In genomic region chr12:8656596-8656995, GRCm38 (mm10) we compare ENCODE assay signal across 36 mouse cellular contexts. TPM values are rescaled to one million over a fixed set of nuclear protein-coding genes. Genes with fewer than 3 reads are reported as not detected.
A peak's percentile ranks its signal among the peaks of the same experiment; 100 is the strongest.
DNase-seq lines count a peak whose midpoint lies in the region; ATAC-seq lines count a peak whose summit lies in the region.
"Had no signal": no experiment of that assay in that cellular context is flagged by ENCODE, and none has a peak within 500 bp of the region (broad histone marks: within the 10 kb centered on the region; RNA-seq: fewer than 3 reads in every experiment).

No protein-coding gene starts in this region.

- no peaks in the 10 kb centered on the region for H3K9me3 ChIP-seq in stomach, embryonic 16.5 days (replicated peaks; ENCODE audit: control insufficient read depth, low read length)
- H3K9me3 ChIP-seq: forebrain, embryonic 12.5 days; hindbrain, embryonic 15.5 days; limb, embryonic 13.5 days; liver, embryonic 13.5 days; megakaryocyte, embryonic 14.5 days; midbrain, embryonic 15.5 days; neural tube, embryonic 12.5 days had no signal

- H3K4me3 ChIP-seq in stomach, embryonic 16.5 days (replicated peaks; ENCODE audit: low read length): no peak overlapping the region
- H3K4me3 ChIP-seq: forebrain, embryonic 12.5 days; hindbrain, embryonic 15.5 days; layer of hippocampus, adult 2 months; limb, embryonic 13.5 days; liver, embryonic 13.5 days; megakaryocyte, embryonic 14.5 days; midbrain, embryonic 15.5 days; neural tube, embryonic 12.5 days had no signal

- ATAC-seq in stomach, embryonic 16.5 days (ENCODE audit: insufficient read depth, low FRiP score): no peak
- ATAC-seq: activated CD4-positive, CD25-positive, alpha-beta regulatory T cell, adult 4 months; midbrain, embryonic 15.5 days had no signal

- no peak overlapping the region for H3K9ac ChIP-seq in stomach, embryonic 16.5 days (ENCODE audit: low read length)
- H3K9ac ChIP-seq: forebrain, embryonic 12.5 days; hindbrain, embryonic 15.5 days; limb, embryonic 13.5 days; liver, embryonic 13.5 days; midbrain, embryonic 15.5 days; neural tube, embryonic 12.5 days had no signal

- no peak overlapping the region for H3K4me2 ChIP-seq in stomach, embryonic 16.5 days (ENCODE audit: low read depth, low read length)
- H3K4me2 ChIP-seq: forebrain, embryonic 12.5 days; hindbrain, embryonic 15.5 days; limb, embryonic 13.5 days; liver, embryonic 13.5 days; midbrain, embryonic 15.5 days; neural tube, embryonic 12.5 days had no signal

- H3K4me1 ChIP-seq in stomach, embryonic 16.5 days (ENCODE audit: control insufficient read depth, insufficient read depth, low read length): no peaks in the 10 kb centered on the region
- H3K4me1 ChIP-seq: forebrain, embryonic 12.5 days; hindbrain, embryonic 15.5 days; limb, embryonic 13.5 days; midbrain, embryonic 15.5 days; neural tube, embryonic 12.5 days had no signal

- no peaks in the 10 kb centered on the region for H3K27me3 ChIP-seq in stomach, embryonic 16.5 days (ENCODE audit: control insufficient read depth, insufficient read depth, low read length)
- H3K27me3 ChIP-seq: forebrain, embryonic 12.5 days; hindbrain, embryonic 15.5 days; limb, embryonic 13.5 days; liver, embryonic 13.5 days; midbrain, embryonic 15.5 days; neural tube, embryonic 12.5 days had no signal

- WGBS in stomach, embryonic 16.5 days: 73% methylated on average over 4 of the region's 4 CpGs

- DNase-seq in heart, adult 11 months: peak; percentile 89
- no peak for DNase-seq in heart, adult 8-10 months (ENCODE audit: low spot score)
- DNase-seq in urinary bladder, adult 2 months (ENCODE audit: low spot score): peak; percentile 45
- no peak for DNase-seq in urinary bladder, postnatal 10 days (ENCODE audit: low spot score)
- no peak for DNase-seq in layer of hippocampus, postnatal 14 days (ENCODE audit: low spot score in 2 of 2)
- no peak for DNase-seq in kidney, postnatal 10 days
- DNase-seq: cerebellum, adult 18-20 months; cerebellum, postnatal 14 days; gastrocnemius, postnatal 10 days; heart, adult 18-20 months; kidney, adult 2 months; kidney, postnatal 25 days; liver, embryonic 13.5 days; lung, adult 2 months; right cerebral cortex, postnatal 25 days; spleen, adult 18-20 months; thymus, adult 18-20 months; thymus, postnatal 36 days had no signal

- H3K36me3 ChIP-seq in stomach, embryonic 16.5 days (ENCODE audit: control insufficient read depth, insufficient read depth, low read length): no peaks in the 10 kb centered on the region
- H3K36me3 ChIP-seq: forebrain, embryonic 12.5 days; hindbrain, embryonic 15.5 days; limb, embryonic 13.5 days; liver, embryonic 13.5 days; midbrain, embryonic 15.5 days; neural tube, embryonic 12.5 days had no signal

- peak overlapping the region; percentile 64 for H3K27ac ChIP-seq in stomach, embryonic 16.5 days (ENCODE audit: low read length)
- H3K27ac ChIP-seq: forebrain, embryonic 12.5 days; hindbrain, embryonic 15.5 days; layer of hippocampus, adult 2 months; limb, embryonic 13.5 days; liver, embryonic 13.5 days; midbrain, embryonic 15.5 days; neural tube, embryonic 12.5 days had no signal

RNA-seq across cellular contexts. Expression of gene Pum2, which starts 17.3 kb away (rescaled TPM):
- 100 to 1,000 TPM; 122 to 130 (median 125) TPM for total RNA-seq in heart, adult 8-10 months (2022)
- 56.5 and 59.3 TPM in 2 replicates for polyA plus RNA-seq in urinary bladder, adult 2 months (2012; rRNA removed)
- 43.7 and 44.5 TPM in 2 replicates for polyA plus RNA-seq in stomach, embryonic 16.5 days (2015; fragmentation: Nextera tagmentation; extraction: Ambion mirVana)
- 100 to 1,000 TPM; 161 to 163 TPM for total RNA-seq in layer of hippocampus, postnatal 14 days (2021)

RNA-seq across cellular contexts. Expression of gene Slc7a15, which starts 57.7 kb away (rescaled TPM):
- not detected for total RNA-seq in heart, adult 8-10 months (2022)
- polyA plus RNA-seq in urinary bladder, adult 2 months (2012; rRNA removed): not detected in 2 replicates
- polyA plus RNA-seq in stomach, embryonic 16.5 days (2015; fragmentation: Nextera tagmentation; extraction: Ambion mirVana): not detected in 2 replicates
- not detected for total RNA-seq in layer of hippocampus, postnatal 14 days (2021)
- total RNA-seq: gastrocnemius, postnatal 10 days; heart, adult 18-20 months; hematopoietic stem cell, adult 5-6 weeks; layer of hippocampus, adult 2 months; left cerebral cortex, adult 18-20 months; left cerebral cortex, postnatal 25 days; MEL had no signal
- polyA plus RNA-seq: activated CD4-positive, CD25-positive, alpha-beta regulatory T cell, adult 4 months; C2C12; embryonic facial prominence, embryonic 11.5 days; forebrain, embryonic 12.5 days; frontal cortex, adult 2 months; heart, embryonic 14.5 days; hindbrain, embryonic 15.5 days; intestine, embryonic 14.5 days; limb, embryonic 13.5 days; liver, embryonic 13.5 days; lung, adult 2 months; midbrain, embryonic 15.5 days; neural tube, embryonic 12.5 days had no signal

Comparison
In these comparisons a context has a peak if more than half of its experiments do, and no peak if none do; other contexts are left out.
1. DNase-seq: peak in heart, adult 11 months (single experiment) and urinary bladder, adult 2 months (single experiment); none in heart, adult 8-10 months (single experiment), urinary bladder, postnatal 10 days (single experiment), layer of hippocampus, postnatal 14 days (0 of 2) and kidney, postnatal 10 days (single experiment).